Mouse (Mus musculus) splenic B cell, adult 2 months (primary cell): ENCODE measurements around the gene Skint9.
"Not testable (repeated sequence)": the region's sequence is repeated elsewhere in the genome, so short reads cannot be mapped to it uniquely, and the experiment has no call there.

Experiments
- DNase-seq: peaks from one replicate; pipeline ENCODE4 v3.0.0-alpha.2; 2011; ENCODE audit warnings: low read depth, low spot score
- H3K27me3 ChIP-seq: 2 replicates; pipeline ENCODE4 v1.6.1; 2012; ENCODE audit warnings: mild to moderate bottlenecking, low read length, moderate library complexity, mixed read lengths; ENCODE audit not compliant: control insufficient read depth, poor library complexity, insufficient read depth, severe bottlenecking
- H3K36me3 ChIP-seq: 2 replicates; pipeline ENCODE4 v1.6.1; 2012; ENCODE audit warnings: mild to moderate bottlenecking, low read length, moderate library complexity, mixed read lengths; ENCODE audit not compliant: control insufficient read depth, poor library complexity, insufficient read depth, severe bottlenecking

Skint9 gene

GRCm38 (mm10) chr4:112433885-112434284 is at the start of gene Skint9:
Gene Skint9 (minus strand): TSS chr4:112433985.
- DNase-seq = no peak
- H3K27me3 ChIP-seq = no peaks in the 10 kb centered on the region
- no peaks in the 10 kb centered on the region for H3K36me3 ChIP-seq

- H3K27me3 ChIP-seq = no peaks in the 10 kb centered on the region
- DNase-seq = no peak
- no peaks in the 10 kb centered on the region for H3K36me3 ChIP-seq
Observed at GRCm38 (mm10) chr4:112432685-112433084, 1.1 kb downstream of the Skint9 start.

GRCm38 (mm10) chr4:112432223-112432622 is 1.6 kb downstream of the Skint9 start:
- no peak for DNase-seq
- H3K36me3 ChIP-seq = no peaks in the 10 kb centered on the region
- H3K27me3 ChIP-seq = no peaks in the 10 kb centered on the region

- DNase-seq, H3K36me3 ChIP-seq, H3K27me3 ChIP-seq: not testable (repeated sequence)
Observed at GRCm38 (mm10) chr4:112349111-112349510, 84.7 kb downstream of the Skint9 start.
